Mouse (Mus musculus): Measurements from ENCODE around the gene Supt6. TPM values are rescaled to one million over a fixed set of nuclear protein-coding genes. Genes with fewer than 3 reads are reported as not detected.

The Supt6 gene
- polyA plus RNA-seq, 1 experiment, result 30.7 TPM

DNA sequence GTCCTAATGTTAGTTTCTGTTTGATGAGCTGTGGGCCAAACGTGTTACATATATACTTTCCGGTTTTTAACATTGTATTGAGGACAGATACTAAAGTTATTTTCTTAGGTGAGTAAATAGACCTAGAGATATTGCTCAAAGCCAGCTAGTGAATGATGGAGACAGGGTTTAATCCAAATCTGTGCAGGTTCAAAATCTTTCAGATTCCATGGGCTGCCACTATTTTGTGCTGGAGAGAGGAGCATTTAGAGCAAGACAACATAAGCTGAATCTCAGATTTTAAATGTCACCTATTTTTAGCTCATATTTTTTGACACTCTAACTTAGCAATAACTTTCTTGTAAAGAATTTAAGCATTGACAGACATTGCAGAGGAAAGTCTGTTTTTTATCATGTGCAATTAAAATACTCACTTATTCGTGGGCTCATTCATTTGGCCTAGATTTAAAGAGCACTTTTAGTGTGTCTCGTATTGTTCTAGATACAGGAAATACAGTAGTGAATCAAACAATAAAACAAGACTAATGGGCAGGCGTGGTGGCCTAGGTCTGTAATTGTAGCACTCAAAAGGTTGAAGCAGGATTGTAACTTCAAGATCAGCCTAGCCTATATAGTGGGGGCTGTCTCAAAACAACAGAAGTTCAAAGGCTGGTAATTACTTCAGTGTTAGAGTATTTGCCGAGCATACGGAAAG lies 678 bp upstream of the Supt6 start:
- no peak for TF ChIP-seq CTCF (IDR thresholded peaks at IDR 0.05; ENCODE audit: control insufficient read depth, insufficient read depth, low read length)
- 43% methylated on average over 7 of the region's 7 CpGs for WGBS
- peak overlapping the region; percentile 85 for H3K4me3 ChIP-seq (replicated peaks; ENCODE audit: control insufficient read depth, low read depth, low read length)
- peak overlapping the region; percentile 97 for H3K27ac ChIP-seq (ENCODE audit: control insufficient read depth, insufficient read depth, low read depth, low read length, poor library complexity)
- H3K4me1 ChIP-seq (ENCODE audit: control insufficient read depth, insufficient read depth, low read length), result no peaks in the 10 kb centered on the region; the same call in 1 of the 2 replicates

GRCm38 (mm10) chr11:78245261-78245626 lies 543 bp downstream of the Supt6 start:
- no peak for TF ChIP-seq POLR2A (IDR thresholded peaks at IDR 0.05; ENCODE audit: borderline replicate concordance, control insufficient read depth, low read depth, low read length)
- TF ChIP-seq CTCF (IDR thresholded peaks at IDR 0.05; ENCODE audit: control insufficient read depth, insufficient read depth, low read length), result no peak
- Histone ChIP-seq H3K4me3 (replicated peaks; ENCODE audit: control insufficient read depth, low read depth, low read length) (peak overlapping the region; percentile 85), H3K27ac (ENCODE audit: control insufficient read depth, insufficient read depth, low read depth, low read length, poor library complexity) (peak overlapping the region; percentile 97), H3K4me1 (ENCODE audit: control insufficient read depth, insufficient read depth, low read length) (no peaks in the 10 kb centered on the region; the same call in 1 of the 2 replicates)
- 0% methylated on average over 19 of the region's 19 CpGs for WGBS

GRCm38 (mm10) chr11:78240193-78240857 lies 5.5 kb downstream of the Supt6 start:
- WGBS, result 92% methylated on average over 9 of the region's 9 CpGs
- H3K4me3 ChIP-seq (replicated peaks; ENCODE audit: control insufficient read depth, low read depth, low read length), result no peak overlapping the region
- TF ChIP-seq POLR2A (IDR thresholded peaks at IDR 0.05; ENCODE audit: borderline replicate concordance, control insufficient read depth, low read depth, low read length), result no peak
- TF ChIP-seq CTCF (IDR thresholded peaks at IDR 0.05; ENCODE audit: control insufficient read depth, insufficient read depth, low read length), result no peak
- H3K4me1 ChIP-seq (ENCODE audit: control insufficient read depth, insufficient read depth, low read length), result no peaks in the 10 kb centered on the region; the same call in 1 of the 2 replicates
- no peak overlapping the region for H3K27ac ChIP-seq (ENCODE audit: control insufficient read depth, insufficient read depth, low read depth, low read length, poor library complexity)

- TF ChIP-seq CTCF (IDR thresholded peaks at IDR 0.05; ENCODE audit: control insufficient read depth, insufficient read depth, low read length) (no peak), POLR2A (IDR thresholded peaks at IDR 0.05; ENCODE audit: borderline replicate concordance, control insufficient read depth, low read depth, low read length) (no peak)
- H3K27ac ChIP-seq (ENCODE audit: control insufficient read depth, insufficient read depth, low read depth, low read length, poor library complexity), result no peak overlapping the region
- WGBS, result 73% methylated on average over 6 of the region's 6 CpGs
- H3K4me1 ChIP-seq (ENCODE audit: control insufficient read depth, insufficient read depth, low read length), result no peaks in the 10 kb centered on the region
- no peak overlapping the region for H3K4me3 ChIP-seq (replicated peaks; ENCODE audit: control insufficient read depth, low read depth, low read length)
Measured at GRCm38 (mm10) chr11:78231518-78231917, 14.3 kb downstream of the Supt6 start.

DNA sequence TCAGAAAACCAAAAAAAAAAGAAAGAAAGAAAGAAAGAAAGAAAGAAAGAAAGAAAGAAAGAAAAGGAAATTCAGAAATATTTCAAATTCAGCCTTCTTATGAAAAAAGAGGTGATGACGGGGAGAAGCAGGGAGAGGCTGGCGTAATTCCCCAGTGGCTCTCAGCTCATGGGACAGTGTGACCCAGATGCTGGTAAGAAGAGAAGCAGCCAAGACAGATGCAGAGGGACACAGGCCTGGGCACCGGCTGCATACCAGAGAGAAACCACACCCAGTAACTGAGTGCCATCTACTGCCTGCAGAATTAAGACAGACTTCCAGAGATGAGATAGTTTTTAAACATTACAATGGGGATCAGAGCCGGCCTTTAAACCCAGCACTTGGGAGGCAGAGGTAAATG lies 22.2 kb downstream of the Supt6 start:
- Histone ChIP-seq H3K4me1 (ENCODE audit: control insufficient read depth, insufficient read depth, low read length) (no peaks in the 10 kb centered on the region), H3K27ac (ENCODE audit: control insufficient read depth, insufficient read depth, low read depth, low read length, poor library complexity) (no peak overlapping the region), H3K4me3 (replicated peaks; ENCODE audit: control insufficient read depth, low read depth, low read length) (no peak overlapping the region)
- WGBS, result 93% methylated on average over 4 of the region's 4 CpGs
- TF ChIP-seq POLR2A (IDR thresholded peaks at IDR 0.05; ENCODE audit: borderline replicate concordance, control insufficient read depth, low read depth, low read length) (no peak), CTCF (IDR thresholded peaks at IDR 0.05; ENCODE audit: control insufficient read depth, insufficient read depth, low read length) (no peak)

DNA sequence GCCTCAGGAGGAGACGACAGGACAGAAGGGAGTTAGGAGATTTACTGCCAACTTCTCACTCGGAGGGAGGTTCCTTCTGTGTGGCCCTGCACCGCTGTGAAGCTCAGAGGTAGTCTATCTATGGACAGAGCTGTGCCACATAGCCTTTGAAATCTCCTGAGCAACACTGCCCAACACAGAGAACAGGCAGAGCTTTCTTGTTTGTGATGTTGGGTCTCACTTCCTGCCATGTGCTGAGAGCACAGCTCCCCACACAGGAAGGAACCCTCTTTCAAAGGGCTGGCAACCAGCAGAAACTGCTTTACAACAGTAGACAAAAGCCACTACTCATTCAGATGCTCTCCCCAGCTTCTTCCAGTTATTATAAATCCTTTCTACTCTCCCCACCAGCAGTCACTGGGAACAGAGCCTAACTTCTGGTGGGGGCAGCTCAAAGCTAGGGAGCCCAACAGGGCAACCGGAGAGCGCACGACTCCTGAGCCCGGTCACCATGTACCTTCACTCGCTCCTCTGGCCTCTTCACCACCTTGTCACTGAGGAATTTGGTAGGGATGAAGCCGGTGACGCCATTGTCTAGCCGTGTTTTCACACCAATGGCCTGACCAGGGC lies 30.0 kb downstream of the Supt6 start:
- Histone ChIP-seq H3K4me3 (replicated peaks; ENCODE audit: control insufficient read depth, low read depth, low read length) (no peak overlapping the region), H3K27ac (ENCODE audit: control insufficient read depth, insufficient read depth, low read depth, low read length, poor library complexity) (peak overlapping the region; percentile 22; the same call in 1 of the 2 replicates), H3K4me1 (ENCODE audit: control insufficient read depth, insufficient read depth, low read length) (peaks cover 2% of the 10 kb centered on the region)
- 80% methylated on average over 11 of the region's 11 CpGs for WGBS
- no peak for TF ChIP-seq CTCF (IDR thresholded peaks at IDR 0.05; ENCODE audit: control insufficient read depth, insufficient read depth, low read length)
- no peak for TF ChIP-seq POLR2A (IDR thresholded peaks at IDR 0.05; ENCODE audit: borderline replicate concordance, control insufficient read depth, low read depth, low read length)

DNA sequence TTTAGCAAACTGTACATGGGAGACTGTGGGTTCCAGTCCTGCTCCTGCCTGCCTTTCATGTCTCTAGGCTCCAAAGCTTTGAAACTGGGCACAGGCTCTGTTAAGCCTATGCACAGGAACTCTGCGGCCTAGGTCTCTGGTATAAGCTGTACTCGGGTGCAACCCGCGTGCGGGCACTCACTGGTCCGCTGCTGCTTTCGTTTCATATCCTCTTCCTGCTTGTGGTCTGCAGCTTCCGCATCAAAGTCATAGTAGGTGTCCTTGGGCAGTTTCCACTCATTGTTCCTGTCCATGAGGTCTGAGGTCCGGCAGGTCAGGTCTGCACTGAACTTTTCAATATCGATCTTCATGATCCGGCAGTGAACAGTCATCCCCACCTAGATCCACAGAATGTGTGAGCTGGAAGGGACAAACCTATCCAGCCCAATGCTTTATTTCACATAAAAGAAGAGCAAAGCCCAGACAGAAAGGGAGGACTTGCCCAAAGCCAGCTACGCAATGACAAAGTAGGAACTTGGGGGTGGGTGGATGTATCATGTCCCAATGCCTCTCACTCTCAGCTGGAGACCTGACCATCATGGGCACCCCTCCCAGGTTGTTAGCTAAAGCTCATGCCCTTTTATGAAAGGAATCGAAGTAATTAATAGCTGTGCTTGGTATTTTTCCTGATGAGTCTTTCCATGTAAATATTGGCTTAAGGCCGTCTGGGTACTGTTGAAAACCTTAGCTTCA lies 32.5 kb downstream of the Supt6 start:
- WGBS, result 28% methylated on average over 14 of the region's 14 CpGs
- TF ChIP-seq CTCF (IDR thresholded peaks at IDR 0.05; ENCODE audit: control insufficient read depth, insufficient read depth, low read length), result no peak
- TF ChIP-seq POLR2A (IDR thresholded peaks at IDR 0.05; ENCODE audit: borderline replicate concordance, control insufficient read depth, low read depth, low read length), result no peak
- peak overlapping the region; percentile 37 for H3K4me3 ChIP-seq (replicated peaks; ENCODE audit: control insufficient read depth, low read depth, low read length)
- peak overlapping the region; percentile 78 for H3K27ac ChIP-seq (ENCODE audit: control insufficient read depth, insufficient read depth, low read depth, low read length, poor library complexity)
- peaks cover 2% of the 10 kb centered on the region for H3K4me1 ChIP-seq (ENCODE audit: control insufficient read depth, insufficient read depth, low read length)

- no peak overlapping the region for H3K4me3 ChIP-seq (replicated peaks; ENCODE audit: control insufficient read depth, low read depth, low read length)
- no peak for TF ChIP-seq POLR2A (IDR thresholded peaks at IDR 0.05; ENCODE audit: borderline replicate concordance, control insufficient read depth, low read depth, low read length)
- TF ChIP-seq CTCF (IDR thresholded peaks at IDR 0.05; ENCODE audit: control insufficient read depth, insufficient read depth, low read length), result no peak
- WGBS, result 77% methylated on average over 5 of the region's 5 CpGs
- peaks cover 2% of the 10 kb centered on the region for H3K4me1 ChIP-seq (ENCODE audit: control insufficient read depth, insufficient read depth, low read length)
- no peak overlapping the region for H3K27ac ChIP-seq (ENCODE audit: control insufficient read depth, insufficient read depth, low read depth, low read length, poor library complexity)
Measured at GRCm38 (mm10) chr11:78211513-78211912, 34.3 kb downstream of the Supt6 start.
